Comparison of ENCODE assay signal across 8 mouse cellular contexts in genomic region chr13:98924897-98925485, GRCm38 (mm10). TPM values are rescaled to one million over a fixed set of nuclear protein-coding genes. Genes with fewer than 3 reads are reported as not detected.
DNase-seq lines count a peak whose midpoint lies in the region; ATAC-seq and TF ChIP-seq lines count a peak whose summit lies in the region.

No protein-coding gene starts in this region.

- DNase-seq in liver, adult 2 months (ENCODE audit: extremely low read depth, low read depth, low spot score): no peak
- no peak for DNase-seq in liver
- peak; percentile 26 for DNase-seq in embryonic facial prominence, embryonic 11.5 days (ENCODE audit: low spot score)
- DNase-seq in intestine, embryonic 14.5 days (ENCODE audit: low spot score): no peak
- DNase-seq in thymus, adult 2 months: no peak
- no peak for DNase-seq in ovary, adult 18-20 months (ENCODE audit: low spot score)
- DNase-seq in right cerebral cortex, postnatal 10 days (ENCODE audit: low spot score in 2 of 2): no peak

- H3K4me1 ChIP-seq in liver, adult 2 months (ENCODE audit: control insufficient read depth, insufficient read depth, low read length): peaks cover 18% of the 10 kb centered on the region
- H3K4me1 ChIP-seq in embryonic facial prominence, embryonic 11.5 days (ENCODE audit: control insufficient read depth, insufficient read depth, low read length): no peaks in the 10 kb centered on the region
- H3K4me1 ChIP-seq in intestine, embryonic 14.5 days (replicated peaks; ENCODE audit: control insufficient read depth, insufficient read depth, low read length): peaks cover 16% of the 10 kb centered on the region; the same call in 1 of the 2 replicates
- peaks cover under 1% of the 10 kb centered on the region; the same call in 1 of the 2 replicates for H3K4me1 ChIP-seq in thymus, adult 2 months (replicated peaks; ENCODE audit: control insufficient read depth, insufficient read depth, low read length)

- H3K79me2 ChIP-seq in liver, adult 2 months (ENCODE audit: control insufficient read depth, insufficient read depth, low read length): peaks cover 33% of the 10 kb centered on the region

- peak overlapping the region; percentile 99 for H3K9ac ChIP-seq in liver, adult 2 months (ENCODE audit: low read depth, low read length)
- peak overlapping the region; percentile 100 for H3K9ac ChIP-seq in embryonic facial prominence, embryonic 11.5 days (replicated peaks; ENCODE audit: low read length)
- H3K9ac ChIP-seq in intestine, embryonic 14.5 days (ENCODE audit: low read length): peak overlapping the region; percentile 100

- H3K4me3 ChIP-seq in liver, adult 2 months (ENCODE audit: insufficient read depth, low read depth, low read length): peak overlapping the region; percentile 79
- H3K4me3 ChIP-seq in embryonic facial prominence, embryonic 11.5 days (ENCODE audit: low read depth, low read length): peak overlapping the region; percentile 100
- H3K4me3 ChIP-seq in intestine, embryonic 14.5 days (ENCODE audit: low read depth, low read length): peak overlapping the region; percentile 84
- no peak overlapping the region for H3K4me3 ChIP-seq in thymus, adult 2 months (ENCODE audit: control insufficient read depth, insufficient read depth, low read length)

- H3K27ac ChIP-seq in liver, adult 2 months (replicated peaks; ENCODE audit: insufficient read depth, low read depth, low read length): peak overlapping the region; percentile 87
- no peak overlapping the region; the same call in 1 of the 2 replicates for H3K27ac ChIP-seq in embryonic facial prominence, embryonic 11.5 days (replicated peaks; ENCODE audit: low read depth, low read length)
- H3K27ac ChIP-seq in intestine, embryonic 14.5 days (ENCODE audit: low read depth): peak overlapping the region; percentile 99
- no peak overlapping the region; the same call in 1 of the 2 replicates for H3K27ac ChIP-seq in thymus, adult 2 months (ENCODE audit: control insufficient read depth, insufficient read depth, low read length)

- no peaks in the 10 kb centered on the region for H3K9me3 ChIP-seq in embryonic facial prominence, embryonic 11.5 days (replicated peaks; ENCODE audit: control insufficient read depth, low read length)
- no peaks in the 10 kb centered on the region for H3K9me3 ChIP-seq in intestine, embryonic 14.5 days (ENCODE audit: control insufficient read depth, low read length)

- TF ChIP-seq CTCF in liver, adult 2 months (IDR thresholded peaks at IDR 0.05; ENCODE audit: low read depth, low read length): no peak
- no peak for TF ChIP-seq CTCF in thymus, adult 2 months (IDR thresholded peaks at IDR 0.05; ENCODE audit: borderline replicate concordance, control insufficient read depth, extremely low read depth, insufficient read depth, low read length, poor library complexity)

- H3K27me3 ChIP-seq in liver, adult 2 months (ENCODE audit: control insufficient read depth, insufficient read depth, low read length): no peaks in the 10 kb centered on the region
- H3K27me3 ChIP-seq in embryonic facial prominence, embryonic 11.5 days (ENCODE audit: control insufficient read depth, insufficient read depth, low read length): no peaks in the 10 kb centered on the region
- H3K27me3 ChIP-seq in intestine, embryonic 14.5 days (replicated peaks; ENCODE audit: control insufficient read depth, insufficient read depth, low read length): no peaks in the 10 kb centered on the region
- H3K27me3 ChIP-seq in thymus, adult 2 months (ENCODE audit: control insufficient read depth, insufficient read depth, low read length): no peaks in the 10 kb centered on the region

- no peak for ATAC-seq in embryonic facial prominence, embryonic 11.5 days (replicated peaks; ENCODE audit: insufficient number of reproducible peaks, low FRiP score, low TSS enrichment, low read depth)
- no peak for ATAC-seq in intestine, embryonic 14.5 days (replicated peaks; ENCODE audit: low FRiP score, low TSS enrichment, low read depth)
- ATAC-seq in monocyte, adult 5-6 weeks (replicated peaks; ENCODE audit: insufficient number of reproducible peaks, low FRiP score, low TSS enrichment, poor library complexity, severe bottlenecking): peak; percentile 48

- WGBS in liver, adult 2 months: 8% methylated on average over 11 of the region's 11 CpGs
- WGBS in embryonic facial prominence, embryonic 11.5 days: 25% methylated on average over 11 of the region's 11 CpGs
- WGBS in intestine, embryonic 14.5 days: 12% methylated on average over 11 of the region's 11 CpGs
- WGBS in thymus, adult 2 months: 5% methylated on average over 11 of the region's 11 CpGs

- no peak for TF ChIP-seq POLR2A in liver, adult 2 months (IDR thresholded peaks at IDR 0.05; ENCODE audit: extremely low read depth, insufficient read depth, low read length)
- TF ChIP-seq POLR2A in thymus, adult 2 months (IDR thresholded peaks at IDR 0.05; ENCODE audit: control insufficient read depth, extremely low read depth, insufficient read depth, low read length, poor library complexity): no peak

- peak overlapping the region; percentile 85 for H3K4me2 ChIP-seq in embryonic facial prominence, embryonic 11.5 days (ENCODE audit: low read depth, low read length)
- H3K4me2 ChIP-seq in intestine, embryonic 14.5 days (ENCODE audit: low read length): peak overlapping the region; percentile 93

- H3K36me3 ChIP-seq in liver, adult 2 months (ENCODE audit: control insufficient read depth, insufficient read depth, low read length): no peaks in the 10 kb centered on the region
- no peaks in the 10 kb centered on the region for H3K36me3 ChIP-seq in embryonic facial prominence, embryonic 11.5 days (replicated peaks; ENCODE audit: control insufficient read depth, insufficient read depth, low read depth, low read length)
- H3K36me3 ChIP-seq in intestine, embryonic 14.5 days (ENCODE audit: control insufficient read depth, insufficient read depth, low read length): peaks cover 12% of the 10 kb centered on the region; the same call in 1 of the 2 replicates
- H3K36me3 ChIP-seq in thymus, adult 2 months (ENCODE audit: control insufficient read depth, insufficient read depth, low read length): no peaks in the 10 kb centered on the region

RNA-seq across cellular contexts. Expression of gene Tnpo1, which starts 1.2 kb away (rescaled TPM):
- 56.1 and 62.7 TPM in 2 replicates for total RNA-seq in liver, adult 2 months (2014; rRNA removed)
- 10.7 and 11.3 TPM in 2 replicates for polyA plus RNA-seq in liver, adult 2 months (2012; rRNA removed)
- polyA plus RNA-seq in embryonic facial prominence, embryonic 11.5 days (2014; fragmentation: Nextera tagmentation; extraction: Ambion mirVana): 61.5 and 65.2 TPM in 2 replicates
- polyA plus RNA-seq in intestine, embryonic 14.5 days (2014; fragmentation: Nextera tagmentation; extraction: Ambion mirVana): 51.1 and 53.1 TPM in 2 replicates
- total RNA-seq in monocyte, adult 5-6 weeks (2017): 54.7 to 101 TPM (median 55.1 TPM) in 3 replicates
- polyA plus RNA-seq in thymus, adult 2 months (2012; rRNA removed): 35.9 and 40.7 TPM in 2 replicates

RNA-seq across cellular contexts. Expression of gene 1700024P04Rik, which starts 59.4 kb away (rescaled TPM):
- not detected in 2 replicates for total RNA-seq in liver, adult 2 months (2014; rRNA removed)
- polyA plus RNA-seq in liver, adult 2 months (2012; rRNA removed): not detected in 2 replicates
- polyA plus RNA-seq in embryonic facial prominence, embryonic 11.5 days (2014; fragmentation: Nextera tagmentation; extraction: Ambion mirVana): not detected in 2 replicates
- not detected in 2 replicates for polyA plus RNA-seq in intestine, embryonic 14.5 days (2014; fragmentation: Nextera tagmentation; extraction: Ambion mirVana)
- not detected in 3 replicates for total RNA-seq in monocyte, adult 5-6 weeks (2017)
- polyA plus RNA-seq in thymus, adult 2 months (2012; rRNA removed): 0.39 TPM in 1 of 2 replicates, not detected in the other

Comparison
In these comparisons a context has a peak if more than half of its experiments do, and no peak if none do; other contexts are left out.
1. H3K27ac ChIP-seq: peak in liver, adult 2 months (single experiment) and intestine, embryonic 14.5 days (single experiment); none in embryonic facial prominence, embryonic 11.5 days (single experiment) and thymus, adult 2 months (single experiment).
2. Peak in every context shown above with its lines, with median percentiles within 50 percentile points of each other: H3K9ac ChIP-seq.